Mouse (Mus musculus): Measurements from ENCODE around the gene Hist1h2bk. TPM values are rescaled to one million over a fixed set of nuclear protein-coding genes. Genes with fewer than 3 reads are reported as not detected.

The Hist1h2bk gene
- total and polyA plus RNA-seq, 2 experiments from 2014 or later: 0.34 to 573 TPM

DNA sequence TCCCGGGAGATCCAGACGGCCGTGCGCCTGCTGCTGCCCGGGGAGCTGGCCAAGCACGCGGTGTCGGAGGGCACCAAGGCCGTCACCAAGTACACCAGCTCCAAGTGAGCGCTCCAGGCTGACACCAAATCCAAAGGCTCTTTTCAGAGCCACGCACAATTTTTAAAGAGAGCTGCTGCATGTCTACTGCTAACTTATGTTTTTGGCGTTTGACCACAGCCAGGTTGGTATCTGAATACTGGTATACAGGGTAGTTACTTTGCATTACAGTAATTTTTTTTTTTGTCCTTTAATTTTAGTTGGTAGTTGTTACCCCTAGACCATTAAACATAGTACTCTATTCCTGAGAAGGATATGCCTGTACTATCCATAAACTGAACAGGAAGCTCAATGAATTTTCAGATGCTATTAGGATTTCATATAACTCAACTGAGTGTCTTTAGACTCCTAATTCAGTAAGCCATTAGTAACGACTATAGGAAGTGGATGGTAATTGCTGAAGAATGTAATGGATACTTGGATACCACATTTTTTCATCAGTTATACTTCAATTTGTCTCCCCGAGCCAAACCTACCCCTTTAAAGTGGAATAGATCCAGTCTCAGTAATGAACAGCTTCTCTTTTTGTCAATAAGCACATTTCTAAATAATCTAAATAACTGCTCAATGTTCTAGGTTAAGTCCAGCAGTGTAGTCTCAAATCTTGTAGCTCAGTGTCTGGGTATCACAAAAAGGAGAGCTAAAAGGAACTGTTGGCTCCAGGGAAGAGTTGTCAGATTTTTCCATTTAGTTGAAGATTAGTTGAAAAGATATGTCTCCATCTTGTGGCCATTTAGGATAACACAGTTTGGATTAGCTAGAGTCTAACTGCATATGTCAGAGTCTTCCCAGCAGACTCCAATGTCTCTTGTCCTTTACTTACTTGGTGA, 8.1 kb downstream of the Hist1h2bk start:
- no peak overlapping the region; the same call in 1 of the 2 replicates for H3K9ac ChIP-seq (replicated peaks; ENCODE audit: low read depth, low read length)
- H3K27me3 ChIP-seq (ENCODE audit: control insufficient read depth, insufficient read depth, low read length): no peaks in the 10 kb centered on the region
- peak overlapping the region; percentile 83; the same call in 1 of the 2 replicates for H3K27ac ChIP-seq (ENCODE audit: low read depth)
- H3K36me3 ChIP-seq (replicated peaks; ENCODE audit: control insufficient read depth, insufficient read depth, low read length): no peaks in the 10 kb centered on the region
- peak overlapping the region; percentile 40 for H3K4me3 ChIP-seq (ENCODE audit: low read depth, low read length)
- peak overlapping the region; percentile 59 for H3K4me2 ChIP-seq (ENCODE audit: low read depth, low read length)
- 2% methylated on average over 9 of the region's 14 CpGs for WGBS
- peak; percentile 10 for ATAC-seq (ENCODE audit: insufficient read depth, low read depth)
- DNase-seq (ENCODE audit: low spot score): peak; percentile 78
- H3K4me1 ChIP-seq (ENCODE audit: control insufficient read depth, insufficient read depth): peaks cover 21% of the 10 kb centered on the region
- no peaks in the 10 kb centered on the region for H3K9me3 ChIP-seq (replicated peaks; ENCODE audit: control insufficient read depth, low read length)
- no peak for TF ChIP-seq EP300 (IDR thresholded peaks at IDR 0.05; ENCODE audit: low read depth)
- TF ChIP-seq CTCF (IDR thresholded peaks at IDR 0.05; ENCODE audit: low read depth): peak; percentile 56

DNA sequence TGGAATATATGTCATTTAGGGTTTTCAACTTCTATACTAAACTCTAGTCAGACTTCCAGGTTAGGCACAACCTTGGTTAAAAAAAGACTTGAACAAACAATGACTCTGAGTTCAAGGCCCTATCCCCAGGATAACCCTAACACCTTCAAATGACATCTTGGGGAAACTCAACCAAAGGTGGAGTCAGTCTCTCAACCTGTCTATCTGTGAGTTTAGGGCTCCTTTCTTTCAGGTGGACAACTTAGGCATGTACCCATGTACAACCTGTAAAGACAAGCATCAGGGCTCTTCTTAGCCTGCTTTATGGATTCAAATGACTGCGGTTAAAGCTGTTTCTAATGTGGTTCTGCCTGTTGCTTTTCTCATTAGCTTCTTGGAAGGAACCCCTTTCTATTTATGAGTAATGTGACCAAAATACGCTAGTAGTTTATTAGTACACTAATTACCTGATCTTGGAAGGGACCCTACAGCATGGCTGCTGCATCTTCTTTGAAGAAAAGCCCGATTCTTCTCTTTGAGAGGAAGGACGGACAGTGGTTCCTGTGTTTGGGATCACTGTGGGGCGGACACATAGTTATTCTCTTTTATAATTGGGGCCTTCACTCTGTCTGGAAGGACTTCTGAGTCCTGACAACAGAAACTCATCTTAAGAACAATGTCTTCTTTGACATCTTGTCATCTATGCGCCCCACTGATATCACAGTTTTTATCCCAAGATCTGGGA, 8.9 kb downstream of the Hist1h2bk start:
- no peak overlapping the region for H3K4me2 ChIP-seq (ENCODE audit: low read depth, low read length)
- WGBS: 87% methylated on average over 6 of the region's 6 CpGs
- H3K4me1 ChIP-seq (ENCODE audit: control insufficient read depth, insufficient read depth): peaks cover 21% of the 10 kb centered on the region
- H3K9me3 ChIP-seq (replicated peaks; ENCODE audit: control insufficient read depth, low read length): no peaks in the 10 kb centered on the region
- no peak for TF ChIP-seq CTCF (IDR thresholded peaks at IDR 0.05; ENCODE audit: low read depth)
- no peak for TF ChIP-seq EP300 (IDR thresholded peaks at IDR 0.05; ENCODE audit: low read depth)
- no peak overlapping the region for H3K9ac ChIP-seq (replicated peaks; ENCODE audit: low read depth, low read length)
- no peak overlapping the region for H3K4me3 ChIP-seq (ENCODE audit: low read depth, low read length)
- ATAC-seq (ENCODE audit: insufficient read depth, low read depth) (no peak), DNase-seq (ENCODE audit: low spot score) (no peak)
- H3K27ac ChIP-seq (ENCODE audit: low read depth): no peak overlapping the region
- no peaks in the 10 kb centered on the region for H3K36me3 ChIP-seq (replicated peaks; ENCODE audit: control insufficient read depth, insufficient read depth, low read length)
- no peaks in the 10 kb centered on the region for H3K27me3 ChIP-seq (ENCODE audit: control insufficient read depth, insufficient read depth, low read length)

DNA sequence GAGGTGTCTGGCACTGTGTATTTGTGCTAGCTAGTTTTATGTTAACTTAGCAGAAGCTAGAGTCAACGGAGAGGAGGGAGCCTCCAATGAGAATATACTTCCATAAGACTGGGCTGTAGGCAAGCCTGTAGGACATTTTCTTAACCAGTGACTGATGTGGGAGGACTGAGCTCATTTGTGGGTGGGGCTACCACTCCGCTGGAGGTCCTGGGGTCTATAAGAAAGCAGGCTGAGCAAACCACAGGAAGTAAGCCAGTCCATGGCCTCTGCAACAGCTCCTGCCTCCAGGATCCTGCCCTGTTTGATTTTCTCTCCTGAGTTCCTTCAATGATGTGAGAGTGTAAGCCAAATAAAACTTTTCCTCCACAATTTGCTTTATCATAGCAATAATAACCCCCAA, 9.6 kb downstream of the Hist1h2bk start:
- TF ChIP-seq CTCF (IDR thresholded peaks at IDR 0.05; ENCODE audit: low read depth): no peak
- no peak for TF ChIP-seq EP300 (IDR thresholded peaks at IDR 0.05; ENCODE audit: low read depth)
- no peaks in the 10 kb centered on the region for H3K36me3 ChIP-seq (replicated peaks; ENCODE audit: control insufficient read depth, insufficient read depth, low read length)
- H3K27me3 ChIP-seq (ENCODE audit: control insufficient read depth, insufficient read depth, low read length): no peaks in the 10 kb centered on the region
- no peak overlapping the region for H3K4me3 ChIP-seq (ENCODE audit: low read depth, low read length)
- 46% methylated on average over 2 of the region's 2 CpGs for WGBS
- H3K4me2 ChIP-seq (ENCODE audit: low read depth, low read length): no peak overlapping the region
- no peak for ATAC-seq (ENCODE audit: insufficient read depth, low read depth)
- H3K4me1 ChIP-seq (ENCODE audit: control insufficient read depth, insufficient read depth): peaks cover 16% of the 10 kb centered on the region
- no peak for DNase-seq (ENCODE audit: low spot score)
- H3K9ac ChIP-seq (replicated peaks; ENCODE audit: low read depth, low read length): no peak overlapping the region
- H3K27ac ChIP-seq (ENCODE audit: low read depth): no peak overlapping the region
- H3K9me3 ChIP-seq (replicated peaks; ENCODE audit: control insufficient read depth, low read length): no peaks in the 10 kb centered on the region

DNA sequence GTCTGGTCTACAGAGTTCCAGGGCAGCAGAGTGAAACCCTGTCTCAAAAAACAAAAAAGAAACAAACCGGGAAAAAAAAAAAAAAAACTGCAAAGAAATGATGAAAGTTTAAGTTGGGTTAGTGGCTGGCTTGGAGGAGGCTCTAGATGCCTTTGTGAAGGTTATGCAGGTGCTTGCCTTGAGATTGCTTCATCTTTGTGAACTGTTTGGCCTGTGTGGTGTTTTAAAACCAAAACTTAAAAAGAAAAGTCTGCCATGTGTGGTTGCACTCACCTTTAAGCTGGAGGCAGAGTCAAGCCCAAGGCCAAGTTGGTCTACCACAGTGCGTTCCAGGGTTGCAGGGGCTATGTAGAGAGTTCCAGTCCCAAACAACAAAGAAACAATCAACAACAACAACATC, 13.4 kb downstream of the Hist1h2bk start:
- no peak overlapping the region for H3K9ac ChIP-seq (replicated peaks; ENCODE audit: low read depth, low read length)
- WGBS: 84% methylated on average over 2 of the region's 2 CpGs
- no peaks in the 10 kb centered on the region for H3K9me3 ChIP-seq (replicated peaks; ENCODE audit: control insufficient read depth, low read length)
- no peak for TF ChIP-seq CTCF (IDR thresholded peaks at IDR 0.05; ENCODE audit: low read depth)
- no peak for TF ChIP-seq EP300 (IDR thresholded peaks at IDR 0.05; ENCODE audit: low read depth)
- no peaks in the 10 kb centered on the region for H3K36me3 ChIP-seq (replicated peaks; ENCODE audit: control insufficient read depth, insufficient read depth, low read length)
- ATAC-seq (ENCODE audit: insufficient read depth, low read depth) (no peak), DNase-seq (ENCODE audit: low spot score) (no peak)
- H3K27me3 ChIP-seq (ENCODE audit: control insufficient read depth, insufficient read depth, low read length): no peaks in the 10 kb centered on the region
- H3K27ac ChIP-seq (ENCODE audit: low read depth): no peak overlapping the region
- H3K4me2 ChIP-seq (ENCODE audit: low read depth, low read length): no peak overlapping the region
- H3K4me1 ChIP-seq (ENCODE audit: control insufficient read depth, insufficient read depth): no peaks in the 10 kb centered on the region; the same call in 1 of the 2 replicates
- H3K4me3 ChIP-seq (ENCODE audit: low read depth, low read length): no peak overlapping the region

DNA sequence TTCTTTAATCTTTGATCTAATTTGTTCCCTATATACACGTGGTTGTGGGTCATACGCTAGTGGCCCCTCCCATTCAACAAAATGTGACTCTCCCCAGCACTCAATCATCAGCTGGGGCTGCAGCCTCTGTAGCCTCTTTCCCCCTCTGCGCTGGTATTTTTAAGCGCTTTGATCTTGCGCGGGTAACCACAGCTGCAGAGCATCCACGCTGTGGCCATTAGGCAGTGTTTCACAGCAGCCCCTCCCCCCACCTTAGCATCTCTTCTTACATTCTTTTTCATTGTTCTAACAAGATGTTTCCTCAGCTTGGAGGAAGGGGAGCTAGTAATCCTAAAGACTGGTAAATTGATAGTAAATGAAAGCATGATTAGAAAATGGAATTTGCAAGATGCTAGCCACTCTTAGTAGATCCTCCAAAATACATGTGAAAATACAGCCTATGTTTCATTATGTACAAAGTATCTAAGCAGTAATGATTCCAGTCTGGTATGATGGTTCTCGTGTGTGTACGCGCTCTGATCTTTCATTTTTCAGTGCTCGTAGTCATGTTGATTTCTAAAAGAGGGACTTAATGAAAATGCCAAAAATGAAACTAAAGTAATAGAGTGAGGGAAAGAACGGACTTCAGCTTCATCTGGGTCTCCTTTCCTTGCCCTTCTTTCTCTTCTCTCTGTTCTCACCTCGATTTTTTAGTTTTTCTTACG, 14.2 kb downstream of the Hist1h2bk start:
- Histone ChIP-seq H3K36me3 (replicated peaks; ENCODE audit: control insufficient read depth, insufficient read depth, low read length) (no peaks in the 10 kb centered on the region), H3K4me1 (ENCODE audit: control insufficient read depth, insufficient read depth) (no peaks in the 10 kb centered on the region; the same call in 1 of the 2 replicates), H3K27ac (ENCODE audit: low read depth) (peak overlapping the region; percentile 62), H3K4me2 (ENCODE audit: low read depth, low read length) (peak overlapping the region; percentile 76), H3K9me3 (replicated peaks; ENCODE audit: control insufficient read depth, low read length) (no peaks in the 10 kb centered on the region), H3K9ac (replicated peaks; ENCODE audit: low read depth, low read length) (no peak overlapping the region; the same call in 1 of the 2 replicates), H3K4me3 (ENCODE audit: low read depth, low read length) (peak overlapping the region; percentile 55), H3K27me3 (ENCODE audit: control insufficient read depth, insufficient read depth, low read length) (no peaks in the 10 kb centered on the region)
- no peak for ATAC-seq (ENCODE audit: insufficient read depth, low read depth)
- no peak for DNase-seq (ENCODE audit: low spot score)
- WGBS: 2% methylated on average over 14 of the region's 14 CpGs
- TF ChIP-seq CTCF (IDR thresholded peaks at IDR 0.05; ENCODE audit: low read depth) (no peak), EP300 (IDR thresholded peaks at IDR 0.05; ENCODE audit: low read depth) (no peak)
